Mouse (Mus musculus) adrenal gland, adult 18-20 months (tissue): ENCODE measurements around the gene Syt13. TPM values are rescaled to one million over a fixed set of nuclear protein-coding genes. Genes with fewer than 3 reads are reported as not detected.

Source experiments
- DNase-seq, 2 experiments: peaks; one replicate each; pipeline ENCODE4 v3.0.0; 2021 to 2022; ENCODE audit warnings: low spot score in 2 of 2
- total RNA-seq, 2 experiments: library from RNA; stranded (reverse); gene quantifications; 1 replicate in 1 of 2; 2 replicates in 1 of 2; pipeline ENCODE4 v1.2.3; 2021

Gene Syt13
- total RNA-seq, 2 experiments from 2014 or later = 1.0 to 2.8 TPM

DNA sequence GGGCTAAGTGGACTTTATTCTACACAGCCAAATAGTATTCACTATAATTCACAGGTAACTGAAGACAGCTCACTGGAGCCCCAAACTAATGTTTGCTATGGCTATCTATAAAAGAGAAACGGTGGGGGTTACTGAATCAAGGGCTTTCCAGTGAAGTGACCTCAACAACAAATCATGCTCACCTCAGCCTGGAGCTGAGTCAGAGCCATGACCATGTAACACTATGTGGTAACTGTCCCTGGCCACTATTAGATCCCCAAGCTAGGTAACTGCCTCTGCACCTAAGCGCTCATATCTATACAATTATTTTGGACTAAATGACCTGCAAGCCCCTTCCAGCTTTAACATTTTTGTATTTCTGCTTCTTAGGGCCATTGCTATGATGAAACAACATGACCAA lies 42.0 kb downstream of the Syt13 start:
- DNase-seq = no peak

DNA sequence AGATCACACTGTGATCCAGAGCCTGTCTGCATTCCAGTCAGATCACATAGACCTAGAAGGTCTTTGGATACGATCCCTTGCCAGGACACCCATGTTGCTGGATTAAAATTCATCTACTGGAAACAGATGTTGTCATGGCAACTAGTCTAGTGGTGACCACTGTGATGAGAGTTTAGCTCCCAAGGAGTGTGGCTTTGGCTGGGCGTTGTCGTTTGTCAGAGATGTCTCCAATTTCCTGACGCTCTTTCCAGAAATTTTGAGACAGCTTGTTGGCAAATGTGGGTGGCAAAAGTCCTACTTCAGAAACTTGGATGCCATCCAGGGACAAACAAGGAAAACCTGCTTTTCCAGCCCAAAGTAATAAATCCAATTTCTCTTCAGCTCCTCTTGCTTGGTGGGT lies 43.7 kb downstream of the Syt13 start:
- DNase-seq = no peak

DNA sequence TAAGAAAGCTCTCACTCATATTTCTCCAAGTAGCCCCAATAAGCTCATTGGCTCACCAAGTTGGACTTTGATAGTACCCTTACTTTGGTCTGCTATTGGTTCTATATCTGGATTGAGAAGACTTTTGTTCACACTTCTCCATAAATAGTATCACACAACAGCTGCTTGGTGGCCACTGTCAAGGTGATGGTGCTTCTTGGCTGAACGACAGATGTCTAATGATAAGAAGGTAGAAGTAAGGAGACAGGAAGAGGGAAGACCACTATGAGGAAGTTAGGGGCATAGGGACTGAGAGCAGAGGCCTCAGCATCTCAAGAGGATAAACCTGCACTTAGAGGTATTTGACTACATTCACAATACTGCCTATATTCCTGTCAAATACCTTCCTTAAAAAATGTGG lies 49.4 kb downstream of the Syt13 start:
- no peak for DNase-seq

DNA sequence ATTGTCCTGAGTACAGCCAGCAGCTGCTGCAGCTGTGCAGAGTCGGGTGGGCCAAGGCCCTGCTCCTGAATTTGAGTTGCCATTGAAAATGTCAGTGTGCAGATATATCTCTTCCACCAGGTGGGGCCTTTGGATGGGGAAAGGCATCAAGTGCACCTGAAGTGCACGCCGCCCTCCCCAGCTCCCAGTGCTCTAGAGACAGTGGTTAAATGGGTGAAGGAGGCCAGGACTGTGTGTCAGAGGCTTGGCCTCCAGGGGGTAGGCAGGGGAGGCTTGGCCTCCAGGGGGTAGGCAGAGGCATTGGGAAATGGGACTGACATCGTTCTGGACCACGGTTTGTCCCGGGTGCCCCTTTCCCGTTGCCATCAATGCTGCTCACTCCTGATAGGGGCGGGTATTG lies 51.4 kb downstream of the Syt13 start:
- no peak for DNase-seq

DNA sequence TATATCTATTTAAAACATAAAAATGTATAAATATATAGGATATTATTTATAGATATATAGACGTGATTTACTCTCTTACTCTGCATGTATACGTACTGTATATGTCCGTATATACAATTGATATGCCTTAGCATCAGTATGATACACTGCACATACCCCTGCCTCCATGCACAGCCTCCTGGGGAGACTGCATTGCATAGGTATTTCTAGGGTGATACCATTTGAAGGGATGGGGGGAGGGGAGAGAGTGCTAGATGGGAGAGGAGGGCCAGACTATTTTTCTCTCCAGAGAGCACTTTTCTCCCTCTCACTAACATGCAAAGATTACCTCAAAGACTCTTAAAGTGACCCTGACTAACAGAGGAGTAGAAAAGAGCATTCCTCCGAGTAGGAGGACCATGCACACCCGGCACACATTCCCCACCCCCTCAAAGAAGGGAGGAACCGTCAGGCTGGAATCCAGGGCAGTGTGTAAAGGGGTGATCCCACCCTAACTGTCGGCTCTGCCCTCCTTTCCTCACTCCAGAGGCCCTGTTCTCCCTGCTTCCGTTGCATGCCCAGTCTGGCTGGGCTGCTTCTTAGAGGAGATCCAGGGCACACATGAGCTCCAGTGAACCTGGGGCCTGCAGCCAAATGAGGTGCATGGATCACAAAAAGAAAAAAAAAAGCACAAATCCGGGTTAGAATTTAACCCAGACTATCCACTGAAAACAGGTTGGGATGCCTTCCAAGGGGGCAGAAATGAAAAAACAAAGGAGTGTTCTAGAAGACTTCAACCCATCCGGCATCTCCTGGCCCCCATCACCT lies 52.3 kb downstream of the Syt13 start:
- no peak for DNase-seq

DNA sequence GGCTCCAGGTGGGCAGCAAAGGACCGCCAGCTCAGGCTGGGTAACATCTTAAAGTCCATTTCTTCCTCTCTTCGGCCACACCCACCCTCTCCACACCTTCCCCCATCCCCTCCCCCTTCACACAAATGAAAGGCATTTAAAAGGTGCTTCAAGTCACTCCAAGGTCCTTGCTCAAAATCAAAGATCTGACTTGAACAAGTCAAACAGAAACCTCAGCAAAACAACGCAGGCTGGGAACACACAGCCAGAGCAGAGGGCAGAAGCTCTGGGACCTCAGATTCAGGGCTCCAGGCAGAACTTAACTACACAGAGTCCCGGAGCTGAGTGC lies 52.9 kb downstream of the Syt13 start:
- DNase-seq = no peak

DNA sequence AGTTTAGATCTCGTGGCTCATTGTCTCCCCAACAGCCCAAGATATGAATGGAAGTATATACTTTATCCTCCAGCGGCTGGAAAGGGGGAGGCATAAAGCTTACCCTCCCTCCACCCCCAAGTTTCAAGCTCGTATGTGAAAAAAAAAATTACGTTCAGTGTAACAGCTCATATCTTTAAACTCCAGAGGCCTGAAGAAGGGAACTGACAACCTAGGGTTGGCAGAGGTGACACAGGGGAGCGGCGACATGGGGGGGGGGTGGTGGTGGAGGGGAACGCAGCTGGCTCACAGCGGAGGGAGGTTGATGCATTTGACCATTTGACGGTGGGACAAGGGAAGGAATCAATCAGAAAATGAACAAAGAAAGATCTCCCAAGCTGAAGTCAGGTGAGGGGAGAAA lies 56.2 kb downstream of the Syt13 start:
- no peak for DNase-seq

DNA sequence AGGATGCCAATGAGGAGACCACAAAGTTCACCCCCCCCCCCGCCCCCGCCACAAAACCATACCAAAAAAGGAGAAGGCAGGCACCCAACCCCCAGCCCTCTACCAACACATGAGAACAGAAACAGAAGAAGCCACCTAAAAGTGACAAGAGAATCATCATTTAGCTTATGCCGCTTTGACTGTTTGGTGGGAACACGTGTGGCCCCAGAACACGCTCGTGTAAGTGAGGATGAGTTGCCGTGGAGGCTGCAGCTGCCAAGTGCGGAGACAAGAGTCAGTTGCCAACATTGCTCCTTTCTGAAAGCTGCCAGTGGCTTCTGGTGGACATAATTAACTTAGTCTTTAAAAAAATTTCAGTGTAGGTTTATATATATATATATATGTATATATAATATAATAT lies 56.6 kb downstream of the Syt13 start:
- DNase-seq = no peak

DNA sequence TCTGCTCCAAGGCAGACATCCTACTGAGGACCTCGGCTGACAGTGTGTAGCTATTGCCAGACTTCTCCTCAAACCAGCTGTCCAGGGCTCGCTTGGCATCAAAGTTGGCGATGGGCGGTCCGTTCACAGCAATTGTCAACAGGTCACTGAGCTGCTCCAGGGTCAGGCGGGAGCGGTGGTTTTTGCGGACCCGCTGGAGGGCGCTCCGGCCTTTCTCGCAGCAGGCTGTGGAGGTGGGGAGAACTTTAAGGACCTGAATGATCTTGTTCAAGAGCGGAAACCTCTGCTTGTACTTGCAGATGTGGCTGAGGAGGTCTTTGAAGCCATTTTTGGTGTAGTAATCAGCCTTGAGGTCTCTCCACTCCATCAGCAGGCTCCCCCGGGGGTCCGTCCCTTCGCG lies 57.2 kb downstream of the Syt13 start:
- DNase-seq = no peak

DNA sequence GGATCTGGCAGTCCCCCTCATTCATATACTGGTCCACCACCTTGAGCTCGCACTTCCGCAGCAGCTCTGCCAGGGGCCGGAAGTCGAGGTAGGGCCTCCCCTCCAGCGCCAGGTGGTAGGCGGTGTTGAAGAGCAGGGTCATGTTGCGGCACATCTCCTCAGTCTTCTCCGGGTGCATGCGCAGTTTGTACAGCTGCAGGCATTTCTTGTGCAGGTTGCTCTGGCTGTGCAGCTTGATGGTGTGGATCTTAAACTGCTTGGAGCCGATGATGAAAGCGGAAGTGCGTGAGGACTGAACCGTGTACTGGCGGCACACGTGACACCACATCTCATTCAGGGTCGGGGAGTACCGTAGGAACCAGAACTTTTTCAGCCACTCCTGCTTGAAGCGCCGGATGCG lies 58.7 kb downstream of the Syt13 start:
- peak in 1 of 2 experiments; percentile 15 for DNase-seq

DNA sequence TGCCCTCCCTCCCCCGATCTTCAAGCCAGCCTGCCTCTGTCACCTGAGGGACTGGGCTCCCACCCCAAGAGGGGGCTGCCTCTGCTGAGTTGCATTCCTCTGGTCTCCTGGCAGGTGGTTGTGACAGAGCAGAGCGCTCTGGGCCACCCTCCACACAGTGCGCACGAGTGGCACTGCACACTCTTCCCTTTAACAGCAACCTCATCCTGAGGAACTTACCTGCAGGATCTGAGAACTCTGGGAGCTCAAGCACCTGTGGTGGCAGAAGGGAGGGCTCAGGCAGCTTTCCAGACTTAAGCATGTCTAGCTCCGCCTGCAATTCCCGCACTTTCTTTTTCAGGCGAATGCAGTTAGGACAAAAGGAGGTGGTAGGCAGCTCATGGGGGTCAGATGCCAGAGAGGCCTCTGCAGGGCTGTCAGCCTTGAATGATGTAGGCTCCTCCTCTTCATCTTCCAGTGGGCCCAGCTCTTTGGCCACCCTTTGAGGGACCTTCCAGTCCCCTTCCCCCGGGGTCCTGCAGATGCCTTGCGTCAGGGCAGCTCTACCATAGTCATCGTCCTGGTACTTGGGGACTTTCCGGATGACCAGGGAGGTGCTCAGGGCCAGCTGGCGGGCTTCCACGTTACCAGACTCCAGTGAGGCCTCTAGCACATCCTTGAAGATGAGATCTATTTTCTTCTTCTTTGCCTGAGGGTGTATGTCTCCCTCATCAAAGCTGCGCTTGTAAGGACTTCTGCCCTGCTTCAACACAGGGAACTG lies 60.3 kb downstream of the Syt13 start:
- DNase-seq = peak in 1 of 2 experiments; percentile 27

DNA sequence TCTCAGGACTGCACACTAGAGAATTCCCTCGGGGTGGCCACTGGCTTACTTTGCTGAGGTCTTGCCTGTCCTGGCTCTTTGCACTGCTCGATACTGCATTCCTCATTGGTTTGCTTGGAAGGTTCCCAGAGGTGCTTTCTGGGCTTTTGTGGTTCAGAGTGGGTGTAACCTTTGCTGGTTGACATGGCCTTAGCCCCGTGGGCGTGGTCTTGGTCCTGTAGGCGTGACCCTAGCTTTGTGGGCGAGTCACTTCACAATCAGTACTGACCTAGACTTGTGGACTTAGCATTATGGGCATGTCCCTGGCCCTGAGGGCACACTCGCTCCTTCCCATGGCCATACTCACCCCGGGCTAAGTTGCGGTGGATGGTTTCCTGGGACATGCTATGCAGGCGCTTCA lies 65.3 kb downstream of the Syt13 start:
- DNase-seq = peak in 1 of 2 experiments; percentile 22

DNA sequence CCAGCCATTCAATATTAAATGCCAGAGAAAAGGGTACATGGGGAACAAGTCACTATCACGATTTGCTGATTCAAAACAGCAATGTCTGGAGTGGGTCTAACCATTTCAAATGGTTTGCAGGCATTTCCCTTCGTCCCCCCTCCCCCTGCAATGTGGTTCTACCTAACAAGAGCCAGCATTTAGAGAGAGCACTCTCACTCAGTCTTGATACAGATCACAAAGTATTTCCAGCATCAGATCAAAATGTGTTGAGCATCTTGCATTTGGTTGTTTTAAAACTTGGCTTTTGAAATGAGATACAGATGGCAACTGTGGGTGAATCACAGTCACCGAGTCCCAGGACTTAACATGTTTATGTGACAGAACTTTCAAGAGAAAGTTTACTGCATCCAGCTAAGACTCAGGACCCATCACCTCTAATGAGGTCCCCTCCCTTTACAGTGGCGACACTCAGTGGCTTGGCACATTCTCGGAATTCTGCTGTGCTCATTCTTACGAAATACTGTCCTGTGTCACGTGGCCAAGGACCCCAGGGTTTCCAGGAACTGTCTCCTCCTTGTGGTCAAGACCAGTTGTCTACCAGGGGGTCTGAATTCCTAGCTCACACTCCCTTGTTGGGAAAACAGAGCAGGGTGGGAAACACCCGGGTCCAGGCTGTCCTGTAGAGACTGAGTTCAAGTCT lies 67.8 kb downstream of the Syt13 start:
- DNase-seq = peak in 1 of 2 experiments; percentile 18

DNA sequence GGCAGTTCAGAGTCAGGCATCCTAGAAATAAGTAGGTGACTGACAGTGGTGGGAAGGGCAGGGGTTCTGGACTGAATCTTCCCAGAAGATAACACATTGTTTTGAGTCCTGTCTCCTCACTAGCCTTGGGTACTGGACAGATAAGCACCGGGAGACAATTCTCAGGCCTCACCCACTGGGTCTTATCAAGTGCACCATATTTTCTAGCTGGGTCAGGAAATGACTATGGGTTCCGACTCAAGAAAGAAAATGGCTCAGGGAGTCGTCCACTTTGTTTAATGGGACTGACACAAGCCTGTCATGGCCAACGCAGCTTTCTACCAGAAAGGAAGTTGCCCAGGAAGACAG lies 68.3 kb downstream of the Syt13 start:
- DNase-seq = no peak

DNA sequence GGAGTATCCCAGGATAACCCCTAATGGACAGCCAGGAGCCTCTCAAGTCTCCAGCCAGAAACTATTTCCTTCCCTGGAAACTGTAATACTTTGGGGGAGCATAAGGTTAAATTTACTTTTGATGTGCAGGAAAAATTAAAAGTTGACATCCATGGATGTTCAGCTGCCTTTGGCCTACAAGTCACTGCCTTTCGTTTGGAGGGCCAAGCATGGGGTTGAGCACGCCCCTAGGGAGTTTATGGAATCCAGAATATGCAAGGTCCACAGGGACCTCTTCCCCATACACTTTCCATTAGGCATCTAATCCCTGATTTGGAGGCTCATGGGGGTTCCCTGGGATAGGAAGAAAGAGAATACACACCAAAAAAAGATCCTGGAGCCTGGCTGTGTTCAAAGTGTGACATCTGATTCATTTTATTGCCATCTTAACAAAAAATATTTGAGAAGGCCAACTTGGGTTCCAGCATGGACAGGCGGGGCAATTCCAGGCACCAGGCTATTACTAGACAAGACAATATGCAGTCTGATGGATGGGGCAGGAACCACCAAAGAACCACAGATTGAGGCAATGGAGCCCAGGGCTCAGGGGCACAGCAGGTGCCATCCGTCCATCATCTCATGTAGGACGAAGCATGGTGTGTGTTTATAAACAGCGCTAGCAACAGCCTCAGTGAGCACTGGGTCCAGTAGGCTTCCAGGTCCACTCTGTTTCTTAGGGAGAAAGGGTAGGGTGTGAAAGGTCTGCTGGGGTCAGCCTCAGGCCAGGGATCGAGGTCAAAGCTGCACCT lies 69.6 kb downstream of the Syt13 start:
- no peak for DNase-seq

DNA sequence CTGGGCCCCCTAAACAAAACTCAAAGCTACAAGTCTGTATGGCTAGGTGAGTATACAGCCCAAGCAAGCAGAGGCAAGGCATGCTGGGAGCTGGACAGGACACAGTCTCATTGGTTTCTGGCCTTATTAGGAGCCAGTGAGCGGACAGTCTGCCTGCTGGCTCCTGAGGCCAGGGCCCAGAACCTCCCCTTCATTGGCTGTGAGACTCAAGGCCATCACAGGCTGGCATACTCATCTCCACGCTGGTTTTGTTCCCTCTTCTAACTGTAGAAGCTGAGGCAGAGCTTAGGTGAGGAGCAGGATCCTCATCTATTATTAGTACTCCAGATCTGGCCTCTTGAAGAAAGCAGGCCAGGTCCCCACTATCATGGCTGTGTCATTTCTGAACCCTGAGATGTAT lies 70.3 kb downstream of the Syt13 start:
- DNase-seq = no peak

DNA sequence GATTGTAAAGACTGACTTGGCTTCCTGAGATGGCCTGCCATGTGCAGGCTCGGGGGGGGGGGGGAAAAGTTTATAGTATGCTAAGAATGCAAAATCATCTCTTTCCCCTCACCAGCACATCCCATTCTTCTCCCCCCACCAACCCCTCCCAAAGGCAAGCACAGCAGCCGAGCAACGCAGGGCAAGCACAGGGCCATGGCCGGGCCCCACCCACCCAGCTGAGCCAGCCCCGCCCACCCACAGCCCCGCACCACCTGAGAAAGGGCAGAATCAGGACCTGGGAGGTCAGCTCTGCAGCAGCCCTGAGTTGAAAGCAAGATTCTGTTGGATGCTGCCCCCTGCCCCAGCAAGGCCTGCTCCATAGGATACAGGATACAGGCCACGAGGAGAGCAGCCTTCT lies 70.7 kb downstream of the Syt13 start:
- no peak for DNase-seq

DNA sequence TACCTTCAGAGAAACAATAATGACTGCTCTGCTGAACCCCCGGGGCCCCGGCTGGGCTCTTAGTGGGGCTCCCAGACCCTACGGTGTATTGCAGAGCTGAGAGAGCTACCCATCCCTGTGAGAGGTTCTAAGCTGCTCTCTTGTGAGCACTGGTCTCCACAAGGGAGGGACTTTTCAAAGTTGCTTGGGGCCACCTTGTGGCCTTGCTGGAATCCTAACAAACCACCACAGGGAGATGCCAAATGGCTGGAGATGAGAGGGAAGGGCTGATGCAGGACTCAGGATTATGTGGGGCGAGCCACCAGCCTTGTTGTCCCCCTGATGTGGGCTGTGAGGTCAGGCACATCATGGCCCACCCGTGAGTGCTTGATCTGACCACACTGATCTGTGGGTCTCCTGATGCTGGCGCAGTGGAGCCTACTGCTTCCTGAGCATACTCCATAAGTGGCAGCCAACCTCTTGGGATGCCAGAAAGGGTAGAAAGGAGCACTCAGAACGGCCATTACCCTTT lies 72.3 kb downstream of the Syt13 start:
- DNase-seq = no peak

DNA sequence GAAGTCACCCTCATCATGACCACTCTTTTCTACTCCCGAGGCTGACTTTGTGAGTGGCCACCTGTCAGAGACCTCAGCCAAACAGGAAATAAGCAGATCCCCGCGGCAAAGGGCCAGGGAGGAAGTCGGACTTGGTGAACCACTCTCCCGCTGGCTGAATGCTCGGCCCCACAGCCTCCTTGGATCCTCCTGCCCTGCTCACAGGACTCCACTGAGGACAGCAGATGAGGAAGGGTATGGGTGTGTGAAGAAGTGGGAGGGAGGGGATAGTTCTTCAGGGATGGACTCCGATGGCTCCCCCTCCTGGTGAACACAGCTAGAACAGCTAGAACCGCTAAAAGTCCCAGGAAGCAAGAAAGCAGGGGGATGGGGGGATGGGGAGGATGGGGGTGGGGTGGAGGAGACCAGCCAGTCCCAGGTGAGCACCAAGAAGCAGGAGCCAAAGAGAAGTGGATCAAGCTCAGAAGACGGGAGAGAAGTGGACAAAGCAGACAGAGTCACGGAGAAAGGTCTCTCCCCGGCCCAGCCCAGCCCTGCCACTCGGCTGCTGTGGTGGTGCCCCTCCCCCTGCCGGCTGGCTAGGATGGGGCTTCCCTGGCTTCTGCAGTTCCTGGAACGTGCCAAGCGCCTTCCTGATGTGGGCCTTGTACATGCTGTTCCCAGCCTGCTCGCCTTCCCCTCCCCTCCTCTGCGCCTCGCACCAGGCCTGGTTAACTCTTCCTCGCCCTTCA lies 73.2 kb downstream of the Syt13 start:
- DNase-seq = peak; percentile 44 to 58

DNA sequence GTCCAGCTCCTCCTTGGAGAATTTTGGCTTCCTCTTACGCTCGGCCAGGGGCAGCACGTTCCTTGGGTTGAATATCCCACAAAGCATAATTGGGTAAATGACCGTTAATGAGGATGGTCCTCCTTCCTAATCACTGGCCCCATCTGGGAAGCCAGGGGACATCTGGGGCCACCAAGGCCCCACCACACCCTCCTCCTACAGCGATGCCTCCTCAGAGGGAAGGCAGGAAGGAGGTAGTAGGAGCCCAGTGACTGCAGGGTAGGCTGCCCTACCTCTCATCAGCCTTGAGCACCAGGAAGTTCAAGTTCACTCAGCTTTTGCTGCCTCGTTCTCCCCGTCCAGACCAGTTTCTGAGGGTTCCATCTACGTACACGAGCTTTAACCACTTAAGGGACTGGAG lies 74.7 kb downstream of the Syt13 start:
- no peak for DNase-seq

DNA sequence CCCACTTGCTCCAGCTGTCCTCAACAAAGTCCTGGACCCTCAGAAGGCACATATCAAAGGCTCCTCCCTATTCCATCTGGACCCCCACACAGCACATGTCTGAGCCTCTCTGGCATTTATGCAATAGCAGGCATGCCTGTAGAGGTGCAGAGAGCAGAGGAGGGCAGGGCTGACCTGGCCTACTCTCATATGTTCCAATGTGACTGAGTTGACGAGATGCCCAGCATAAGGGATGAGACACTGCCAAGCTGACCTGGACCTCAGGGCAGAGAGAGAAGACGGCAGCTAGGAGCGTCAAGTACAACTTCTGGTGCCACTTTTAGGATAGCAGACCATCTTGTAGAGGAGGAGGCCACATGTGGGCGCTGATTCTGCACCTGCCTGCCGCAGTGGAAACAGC lies 77.1 kb downstream of the Syt13 start:
- no peak for DNase-seq
